Mouse (Mus musculus) megakaryocyte, embryonic 14.5 days (primary cell): ENCODE data around the gene Cd6.

ENCODE experiments used
- FLI1 ChIP-seq: IDR thresholded peaks from 2 replicates; pipeline ENCODE4 v1.6.1; 2012; ENCODE audit warnings: low read length, inconsistent platforms, mixed read lengths
- GATA1 ChIP-seq: IDR thresholded peaks from 3 replicates; pipeline ENCODE4 v1.6.1; 2012; ENCODE audit warnings: mixed read lengths, low read length, inconsistent platforms, borderline replicate concordance

DNA sequence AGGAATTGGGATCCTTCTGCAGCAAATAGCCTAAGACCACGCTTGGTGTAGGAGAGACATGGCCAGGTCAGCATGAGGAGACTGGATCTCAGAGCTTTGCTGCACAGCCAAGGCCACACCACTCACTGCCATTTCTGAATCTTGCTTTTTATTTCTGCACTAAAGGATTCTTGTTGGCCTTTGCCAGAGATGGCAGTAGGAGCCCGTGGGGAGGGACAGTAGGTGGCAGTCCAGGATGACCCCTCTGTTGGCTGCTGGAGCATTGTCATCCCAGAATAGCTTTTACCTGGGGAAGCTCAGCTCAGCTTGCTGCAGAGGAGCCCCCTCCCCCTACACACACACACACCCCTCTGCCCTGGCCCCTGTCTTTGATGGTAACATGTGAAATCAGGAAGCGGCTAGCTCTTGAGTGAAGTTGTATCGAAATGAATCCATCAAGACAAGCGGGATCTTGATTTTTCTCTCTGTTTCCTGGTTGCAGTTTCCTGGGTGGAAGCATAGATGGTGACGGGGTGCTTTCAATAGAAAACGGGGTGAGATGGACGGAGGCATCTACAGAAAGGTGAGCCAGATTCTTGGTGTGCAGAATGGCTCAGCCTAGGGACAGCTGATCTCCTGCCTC, 68.0 kb downstream of the Cd6 start:
- no peak for TF ChIP-seq GATA1
- no peak for TF ChIP-seq FLI1
